Mouse (Mus musculus) forebrain, embryonic 13.5 days (tissue): ENCODE results near the gene Msl3. TPM values are rescaled to one million over a fixed set of nuclear protein-coding genes. Genes with fewer than 3 reads are reported as not detected.
"Not testable (repeated sequence)": the region's sequence is repeated elsewhere in the genome, so short reads cannot be mapped to it uniquely, and the experiment has no call there.

Source experiments
- ATAC-seq: fragments of 200-750 bp; cut with Nextera tagmentation; 2 replicates; pipeline ENCODE4 v1.8.0; 2017
- H3K27ac ChIP-seq: fragments of 300-500 bp; sonication (generic); 2 replicates; pipeline ENCODE4 v1.5.1; 2015; ENCODE audit warnings: inconsistent platforms, mild to moderate bottlenecking, moderate library complexity
- H3K27me3 ChIP-seq: fragments of 300-500 bp; sonication (generic); 2 replicates; pipeline ENCODE4 v1.6.1; 2015; ENCODE audit warnings: mild to moderate bottlenecking, inconsistent platforms
- H3K36me3 ChIP-seq: fragments of 300-500 bp; sonication (generic); 2 replicates; pipeline ENCODE4 v1.6.1; 2015; ENCODE audit warnings: mild to moderate bottlenecking, inconsistent platforms; ENCODE audit not compliant: poor library complexity, severe bottlenecking
- H3K4me1 ChIP-seq: fragments of 300-500 bp; sonication (generic); 2 replicates; pipeline ENCODE4 v1.6.1; 2015; ENCODE audit warnings: inconsistent platforms
- H3K4me2 ChIP-seq: fragments of 300-500 bp; sonication (generic); 2 replicates; pipeline ENCODE4 v1.6.1; 2015; ENCODE audit warnings: inconsistent platforms, mild to moderate bottlenecking, moderate library complexity
- H3K4me3 ChIP-seq: fragments of 300-500 bp; sonication (generic); 2 replicates; pipeline ENCODE4 v1.5.1; 2015; ENCODE audit warnings: mild to moderate bottlenecking, inconsistent platforms
- H3K9ac ChIP-seq: fragments of 300-500 bp; sonication (generic); 2 replicates; pipeline ENCODE4 v1.6.1; 2015; ENCODE audit warnings: mild to moderate bottlenecking, inconsistent platforms
- H3K9me3 ChIP-seq: fragments of 300-500 bp; sonication (generic); replicated peaks from 2 replicates; pipeline ENCODE4 v1.6.1; 2016; ENCODE audit warnings: inconsistent platforms
- WGBS: fragments of 180-500 bp; shearing (Covaris S2); methylation state at CpG from one replicate; pipeline ENCODE4 v1.1.7; 2015; 5-methylcytosine and 5-hydroxymethylcytosine counted together
- polyA plus RNA-seq: library from polyadenylated mRNA; unstranded; fragments of >200 nt; fragmentation: Nextera tagmentation; extraction: Ambion mirVana; gene quantifications from 2 replicates; pipeline ENCODE4 v1.2.1, GENCODE M21; 2015

Gene Msl3
- 23.8 and 25.4 TPM in 2 replicates for polyA plus RNA-seq

GRCm38 (mm10) chrX:168673525-168674406 lies at the start of gene Msl3:
Gene Msl3, minus strand, starts transcription at chrX:168673898.
- peak; percentile 92 for ATAC-seq

GRCm38 (mm10) chrX:168717969-168718368 lies 44.3 kb upstream of the Msl3 start:
- H3K4me3 ChIP-seq, result no peak overlapping the region
- ATAC-seq, result no peak
- no peaks in the 10 kb centered on the region for H3K4me1 ChIP-seq
- H3K27ac ChIP-seq, result no peak overlapping the region
- H3K27me3 ChIP-seq, result no peaks in the 10 kb centered on the region
- no peaks in the 10 kb centered on the region for H3K36me3 ChIP-seq
- no peak overlapping the region for H3K4me2 ChIP-seq
- no peak overlapping the region for H3K9ac ChIP-seq
- H3K9me3 ChIP-seq, result no peaks in the 10 kb centered on the region
- WGBS, result 68% methylated on average over 2 of the region's 2 CpGs

More at GRCm38 (mm10) chrX:168673525-168674406, at the start of gene Msl3:
- H3K4me3 ChIP-seq, result peak within 1 kb of the TSS; percentile 51
- H3K9me3 ChIP-seq, result no peaks in the 10 kb centered on the region
- peak within 1 kb of the TSS; percentile 67 for H3K9ac ChIP-seq
- peak within 1 kb of the TSS; percentile 71 for H3K4me2 ChIP-seq
- no peaks in the 10 kb centered on the region for H3K27me3 ChIP-seq
- no peaks in the 10 kb centered on the region for H3K4me1 ChIP-seq
- no peaks in the 10 kb centered on the region; the same call in 1 of the 2 replicates for H3K36me3 ChIP-seq
- H3K27ac ChIP-seq, result peak within 1 kb of the TSS; percentile 80
- WGBS, result 17% methylated on average over 66 of the region's 88 CpGs

- WGBS, result 23% methylated on average over 10 of the region's 10 CpGs
- H3K4me3 ChIP-seq, result peak overlapping the region; percentile 51
- H3K9ac ChIP-seq, result peak overlapping the region; percentile 67
- H3K27ac ChIP-seq, result 0 out of 2 replicates have a peak overlapping the region, but pooled peaks have one; percentile 80
- peak overlapping the region; percentile 71 for H3K4me2 ChIP-seq
- no peaks in the 10 kb centered on the region for H3K4me1 ChIP-seq
- no peaks in the 10 kb centered on the region for H3K27me3 ChIP-seq
- H3K9me3 ChIP-seq, result no peaks in the 10 kb centered on the region
- no peaks in the 10 kb centered on the region; the same call in 1 of the 2 replicates for H3K36me3 ChIP-seq
- no peak; the same call in 1 of the 2 replicates for ATAC-seq
These were observed 787 bp upstream of the Msl3 start for GRCm38 (mm10) chrX:168674407-168674962.

- Histone ChIP-seq H3K27me3 (no peaks in the 10 kb centered on the region), H3K4me3 (peak overlapping the region; percentile 51), H3K9me3 (no peaks in the 10 kb centered on the region), H3K9ac (peak overlapping the region; percentile 67), H3K36me3 (no peaks in the 10 kb centered on the region; the same call in 1 of the 2 replicates), H3K27ac (peak overlapping the region; percentile 80), H3K4me2 (peak overlapping the region; percentile 71), H3K4me1 (no peaks in the 10 kb centered on the region)
- 16% methylated on average over 30 of the region's 31 CpGs for WGBS
- no peak; the same call in 1 of the 2 replicates for ATAC-seq
These were observed 679 bp downstream of the Msl3 start for GRCm38 (mm10) chrX:168672913-168673524.

- H3K4me1 ChIP-seq, result no peaks in the 10 kb centered on the region
- H3K27ac ChIP-seq, result no peak overlapping the region
- no peaks in the 10 kb centered on the region for H3K9me3 ChIP-seq
- peak; percentile 73 for ATAC-seq
- peak overlapping the region; percentile 71 for H3K4me2 ChIP-seq
- peak overlapping the region; percentile 67 for H3K9ac ChIP-seq
- no peaks in the 10 kb centered on the region for H3K27me3 ChIP-seq
- WGBS, result 16% methylated on average over 9 of the region's 9 CpGs
- no peaks in the 10 kb centered on the region; the same call in 1 of the 2 replicates for H3K36me3 ChIP-seq
- peak overlapping the region; percentile 51 for H3K4me3 ChIP-seq
These were observed 1.3 kb downstream of the Msl3 start for GRCm38 (mm10) chrX:168672425-168672824.

GRCm38 (mm10) chrX:168663982-168664689 lies 9.6 kb downstream of the Msl3 start:
- ATAC-seq, result no peak
- Histone ChIP-seq H3K9me3 (no peaks in the 10 kb centered on the region), H3K9ac (no peak overlapping the region), H3K4me2 (no peak overlapping the region), H3K4me3 (no peak overlapping the region), H3K27me3 (no peaks in the 10 kb centered on the region), H3K27ac (no peak overlapping the region), H3K4me1 (no peaks in the 10 kb centered on the region), H3K36me3 (peaks cover 11% of the 10 kb centered on the region; the same call in 1 of the 2 replicates)
- WGBS, result 73% methylated on average over 12 of the region's 12 CpGs

GRCm38 (mm10) chrX:168660236-168660635 lies 13.5 kb downstream of the Msl3 start:
- 60% methylated on average over 4 of the region's 4 CpGs for WGBS
- H3K36me3 ChIP-seq, result peaks cover 6% of the 10 kb centered on the region; the same call in 1 of the 2 replicates
- no peaks in the 10 kb centered on the region for H3K9me3 ChIP-seq
- no peak overlapping the region for H3K27ac ChIP-seq
- H3K9ac ChIP-seq, result no peak overlapping the region
- no peak overlapping the region for H3K4me3 ChIP-seq
- no peaks in the 10 kb centered on the region for H3K27me3 ChIP-seq
- H3K4me2 ChIP-seq, result no peak overlapping the region
- H3K4me1 ChIP-seq, result no peaks in the 10 kb centered on the region
- no peak for ATAC-seq

GRCm38 (mm10) chrX:168659803-168660202 lies 13.9 kb downstream of the Msl3 start:
- H3K4me3 ChIP-seq, H3K36me3 ChIP-seq, H3K9ac ChIP-seq, H3K27me3 ChIP-seq, H3K9me3 ChIP-seq, H3K4me1 ChIP-seq, H3K27ac ChIP-seq, H3K4me2 ChIP-seq: not testable (repeated sequence)
- 0 out of 2 replicates have a peak, but pooled peaks have one; percentile 48 for ATAC-seq
- 59% methylated on average over 4 of the region's 4 CpGs for WGBS

- Histone ChIP-seq H3K27me3 (no peaks in the 10 kb centered on the region), H3K9me3 (no peaks in the 10 kb centered on the region), H3K9ac (no peak overlapping the region), H3K4me2 (no peak overlapping the region), H3K36me3 (peaks cover 4% of the 10 kb centered on the region; the same call in 1 of the 2 replicates), H3K4me1 (no peaks in the 10 kb centered on the region), H3K27ac (no peak overlapping the region), H3K4me3 (no peak overlapping the region)
- no peak for ATAC-seq
- WGBS, result 91% methylated on average over 3 of the region's 3 CpGs
These were observed 14.4 kb downstream of the Msl3 start for GRCm38 (mm10) chrX:168659275-168659674.

- WGBS, result 90% methylated on average over 1 of the region's 1 CpGs
- ATAC-seq, result no peak
These were observed 15.9 kb downstream of the Msl3 start for GRCm38 (mm10) chrX:168657795-168658194.

GRCm38 (mm10) chrX:168649336-168649735 lies 24.4 kb downstream of the Msl3 start:
- H3K36me3 ChIP-seq, result peaks cover 12% of the 10 kb centered on the region; the same call in 1 of the 2 replicates
- no peak overlapping the region for H3K4me3 ChIP-seq
- 65% methylated on average over 2 of the region's 2 CpGs for whole genome bisulfite sequencing
- no peaks in the 10 kb centered on the region for H3K9me3 ChIP-seq
- H3K27ac ChIP-seq, result no peak overlapping the region
- H3K9ac ChIP-seq, result no peak overlapping the region
- no peak for ATAC-seq
- no peak overlapping the region for H3K4me2 ChIP-seq
- no peaks in the 10 kb centered on the region for H3K4me1 ChIP-seq
- no peaks in the 10 kb centered on the region; the same call in 1 of the 2 replicates for H3K27me3 ChIP-seq

More at GRCm38 (mm10) chrX:168657795-168658194, 15.9 kb downstream of the Msl3 start:
- no peak overlapping the region for H3K4me3 ChIP-seq
- no peaks in the 10 kb centered on the region for H3K4me1 ChIP-seq
- H3K4me2 ChIP-seq, result no peak overlapping the region
- H3K36me3 ChIP-seq, result no peaks in the 10 kb centered on the region; the same call in 1 of the 2 replicates
- no peak overlapping the region for H3K27ac ChIP-seq
- no peaks in the 10 kb centered on the region for H3K27me3 ChIP-seq
- no peak overlapping the region for H3K9ac ChIP-seq
- no peaks in the 10 kb centered on the region for H3K9me3 ChIP-seq
